Mouse (Mus musculus): Measurements from ENCODE around the gene Plekha6.

GRCm38 (mm10) chr1:133268503-133268902 is 104.5 kb downstream of the Plekha6 start:
- TF ChIP-seq GATA1 (IDR thresholded peaks at IDR 0.05; ENCODE audit: borderline replicate concordance, low read length) = no peak
- TF ChIP-seq FLI1 (IDR thresholded peaks at IDR 0.05; ENCODE audit: low read length) = no peak
